Mouse (Mus musculus) myocyte (in vitro differentiated cells): Measurements from ENCODE around the gene Amh.

Experiments
- CEBPB ChIP-seq: IDR thresholded peaks from 2 replicates; pipeline ENCODE4 v1.6.1; 2011; ENCODE audit warnings: mild to moderate bottlenecking, moderate library complexity; ENCODE audit not compliant: poor library complexity, insufficient read depth, severe bottlenecking
- E2F4 ChIP-seq: IDR thresholded peaks from one replicate; pipeline ENCODE4 v1.6.1; 2011; ENCODE audit warnings: mild to moderate bottlenecking, control low read depth, moderate library complexity; ENCODE audit not compliant: insufficient read depth
- POLR2A ChIP-seq: IDR thresholded peaks from one replicate; pipeline ENCODE4 v1.6.1; 2011; ENCODE audit warnings: low read depth, mild to moderate bottlenecking, control low read depth, moderate library complexity; ENCODE audit not compliant: insufficient read length
- POLR2AphosphoS2 ChIP-seq: IDR thresholded peaks from one replicate; pipeline ENCODE4 v1.6.1; 2011; ENCODE audit warnings: low read depth, control low read depth; ENCODE audit not compliant: insufficient read length
- TCF12 ChIP-seq: IDR thresholded peaks from one replicate; pipeline ENCODE4 v1.6.1; 2011; ENCODE audit warnings: mild to moderate bottlenecking, control low read depth; ENCODE audit not compliant: poor library complexity, insufficient read depth, severe bottlenecking
- USF1 ChIP-seq: IDR thresholded peaks from one replicate; pipeline ENCODE4 v1.6.1; 2011; ENCODE audit warnings: low read depth, mild to moderate bottlenecking, control low read depth, moderate library complexity

GRCm38 (mm10) chr10:80835617-80836016 is 30.6 kb downstream of the Amh start:
- no peak for TF ChIP-seq POLR2A
- no peak for TF ChIP-seq E2F4
- no peak for TF ChIP-seq CEBPB
- no peak for TF ChIP-seq POLR2AphosphoS2
- TF ChIP-seq TCF12: no peak
- no peak for TF ChIP-seq USF1
